Mouse (Mus musculus) limb, embryonic 12.5 days (tissue): ENCODE measurements at regions not wholly inside any gene's neighbourhood (a gene's known extent, or its start where the extent isn't known, plus 50 kb on each side); places are given as distances from the start of the nearest gene placed in this dataset.
A peak's percentile ranks its signal among the peaks of the same experiment; 100 is the strongest.

Source experiments
- ATAC-seq: fragments of 200-750 bp; cut with Nextera tagmentation; 2 replicates; pipeline ENCODE4 v1.8.0; 2017; ENCODE audit warnings: low read depth, moderate TSS enrichment; ENCODE audit not compliant: insufficient number of reproducible peaks, insufficient read depth, low FRiP score, low TSS enrichment
- H3K27ac ChIP-seq: fragments of 300-500 bp; sonication (generic); 2 replicates; pipeline ENCODE4 v1.5.1; 2016; ENCODE audit warnings: mild to moderate bottlenecking, moderate library complexity
- H3K27me3 ChIP-seq: fragments of 300-500 bp; sonication (generic); 2 replicates; pipeline ENCODE4 v1.6.1; 2016; ENCODE audit warnings: mild to moderate bottlenecking, moderate library complexity
- H3K36me3 ChIP-seq: fragments of 300-500 bp; sonication (generic); 2 replicates; pipeline ENCODE4 v1.6.1; 2016; ENCODE audit warnings: mild to moderate bottlenecking, moderate library complexity
- H3K4me1 ChIP-seq: fragments of 300-500 bp; sonication (generic); replicated peaks from 2 replicates; pipeline ENCODE4 v1.6.1; 2016
- H3K4me2 ChIP-seq: fragments of 300-500 bp; sonication (generic); 2 replicates; pipeline ENCODE4 v1.6.1; 2016; ENCODE audit warnings: mild to moderate bottlenecking, moderate library complexity
- H3K4me3 ChIP-seq: fragments of 300-500 bp; sonication (generic); replicated peaks from 2 replicates; pipeline ENCODE4 v1.5.1; 2016; ENCODE audit warnings: mild to moderate bottlenecking
- H3K9ac ChIP-seq: fragments of 300-500 bp; sonication (generic); replicated peaks from 2 replicates; pipeline ENCODE4 v1.6.1; 2016; ENCODE audit warnings: mild to moderate bottlenecking, moderate library complexity
- H3K9me3 ChIP-seq: fragments of 300-500 bp; sonication (generic); 2 replicates; pipeline ENCODE4 v1.6.1; 2016; ENCODE audit warnings: mild to moderate bottlenecking, moderate library complexity
- WGBS: fragments of 180-500 bp; shearing (Covaris S2); methylation state at CpG from one replicate; pipeline ENCODE4 v1.1.7; 2016; 5-methylcytosine and 5-hydroxymethylcytosine counted together

- Histone ChIP-seq H3K4me2 (no peak overlapping the region), H3K27me3 (no peaks in the 10 kb centered on the region), H3K4me1 (no peaks in the 10 kb centered on the region), H3K36me3 (no peaks in the 10 kb centered on the region), H3K9ac (no peak overlapping the region), H3K27ac (no peak overlapping the region), H3K9me3 (no peaks in the 10 kb centered on the region), H3K4me3 (no peak overlapping the region)
- no peak for ATAC-seq
- WGBS, result 74% methylated on average over 5 of the region's 5 CpGs
Measured at GRCm38 (mm10) chr5:85780017-85780416, 285.4 kb downstream of the Cenpc1 start.

GRCm38 (mm10) chr5:85779205-85779604 lies 286.2 kb downstream of the Cenpc1 start:
- ATAC-seq, result no peak

GRCm38 (mm10) chr5:85772660-85773059 lies 292.7 kb downstream of the Cenpc1 start:
- H3K27ac ChIP-seq, result no peak overlapping the region
- H3K27me3 ChIP-seq, result no peaks in the 10 kb centered on the region
- WGBS, result 88% methylated on average over 4 of the region's 4 CpGs
- no peak for ATAC-seq
- no peak overlapping the region for H3K4me3 ChIP-seq
- H3K4me1 ChIP-seq, result no peaks in the 10 kb centered on the region
- no peaks in the 10 kb centered on the region for H3K9me3 ChIP-seq
- H3K9ac ChIP-seq, result no peak overlapping the region
- H3K4me2 ChIP-seq, result no peak overlapping the region
- H3K36me3 ChIP-seq, result no peaks in the 10 kb centered on the region

More at GRCm38 (mm10) chr5:85779205-85779604, 286.2 kb downstream of the Cenpc1 start:
- H3K27me3 ChIP-seq, result no peaks in the 10 kb centered on the region
- H3K27ac ChIP-seq, result no peak overlapping the region
- no peaks in the 10 kb centered on the region for H3K9me3 ChIP-seq
- WGBS, result 58% methylated on average over 4 of the region's 4 CpGs
- H3K4me3 ChIP-seq, result no peak overlapping the region
- no peak overlapping the region for H3K9ac ChIP-seq
- H3K36me3 ChIP-seq, result no peaks in the 10 kb centered on the region
- H3K4me1 ChIP-seq, result no peaks in the 10 kb centered on the region
- H3K4me2 ChIP-seq, result no peak overlapping the region

GRCm38 (mm10) chr5:85772086-85772485 lies 293.3 kb downstream of the Cenpc1 start:
- no peak for ATAC-seq
- Histone ChIP-seq H3K4me1 (no peaks in the 10 kb centered on the region), H3K4me3 (no peak overlapping the region), H3K9me3 (no peaks in the 10 kb centered on the region), H3K27me3 (no peaks in the 10 kb centered on the region), H3K36me3 (no peaks in the 10 kb centered on the region), H3K4me2 (no peak overlapping the region), H3K27ac (no peak overlapping the region), H3K9ac (no peak overlapping the region)
- 74% methylated on average over 4 of the region's 4 CpGs for WGBS

GRCm38 (mm10) chr5:85767157-85767556 lies 298.2 kb downstream of the Cenpc1 start:
- no peak overlapping the region for H3K4me3 ChIP-seq
- H3K9me3 ChIP-seq, result no peaks in the 10 kb centered on the region
- ATAC-seq, result no peak
- H3K4me1 ChIP-seq, result no peaks in the 10 kb centered on the region
- no peak overlapping the region for H3K27ac ChIP-seq
- no peak overlapping the region for H3K4me2 ChIP-seq
- no peaks in the 10 kb centered on the region for H3K36me3 ChIP-seq
- 79% methylated on average over 3 of the region's 3 CpGs for WGBS
- H3K9ac ChIP-seq, result no peak overlapping the region
- no peaks in the 10 kb centered on the region for H3K27me3 ChIP-seq

- whole genome bisulfite sequencing, result 91% methylated on average over 8 of the region's 8 CpGs
- Histone ChIP-seq H3K9ac (no peak overlapping the region), H3K27ac (no peak overlapping the region), H3K4me2 (no peak overlapping the region), H3K4me1 (no peaks in the 10 kb centered on the region), H3K9me3 (no peaks in the 10 kb centered on the region), H3K4me3 (no peak overlapping the region), H3K36me3 (no peaks in the 10 kb centered on the region), H3K27me3 (no peaks in the 10 kb centered on the region)
- ATAC-seq, result no peak
Measured at GRCm38 (mm10) chr5:85756716-85757115, 308.7 kb downstream of the Cenpc1 start.

- H3K4me2 ChIP-seq, result no peak overlapping the region
- H3K4me1 ChIP-seq, result 0 out of 2 replicates have a peak, but pooled peaks cover 2% of the 10 kb centered on the region
- H3K4me3 ChIP-seq, result no peak overlapping the region
- no peaks in the 10 kb centered on the region for H3K36me3 ChIP-seq
- WGBS, result 81% methylated on average over 12 of the region's 12 CpGs
- H3K9me3 ChIP-seq, result no peaks in the 10 kb centered on the region
- no peaks in the 10 kb centered on the region for H3K27me3 ChIP-seq
- no peak overlapping the region for H3K27ac ChIP-seq
- no peak overlapping the region for H3K9ac ChIP-seq
- ATAC-seq, result no peak
Measured at GRCm38 (mm10) chr5:85754227-85754626, 311.2 kb downstream of the Cenpc1 start.

GRCm38 (mm10) chr5:85753109-85753508 lies 312.3 kb downstream of the Cenpc1 start:
- no peak for ATAC-seq
- no peak overlapping the region for H3K4me2 ChIP-seq
- no peaks in the 10 kb centered on the region for H3K27me3 ChIP-seq
- no peak overlapping the region for H3K27ac ChIP-seq
- no peaks in the 10 kb centered on the region for H3K36me3 ChIP-seq
- H3K4me3 ChIP-seq, result no peak overlapping the region
- no peaks in the 10 kb centered on the region for H3K9me3 ChIP-seq
- no peak overlapping the region for H3K9ac ChIP-seq
- 0 out of 2 replicates have a peak, but pooled peaks cover 6% of the 10 kb centered on the region for H3K4me1 ChIP-seq
- 73% methylated on average over 3 of the region's 3 CpGs for WGBS

GRCm38 (mm10) chr5:85751649-85752048 lies 313.7 kb downstream of the Cenpc1 start:
- Histone ChIP-seq H3K36me3 (no peaks in the 10 kb centered on the region), H3K4me2 (no peak overlapping the region), H3K4me3 (no peak overlapping the region), H3K4me1 (0 out of 2 replicates have a peak, but pooled peaks cover 6% of the 10 kb centered on the region), H3K9ac (no peak overlapping the region), H3K27me3 (no peaks in the 10 kb centered on the region), H3K9me3 (no peaks in the 10 kb centered on the region), H3K27ac (no peak overlapping the region)
- 81% methylated on average over 2 of the region's 2 CpGs for WGBS
- no peak for ATAC-seq

GRCm38 (mm10) chr5:85750893-85751292 lies 314.5 kb downstream of the Cenpc1 start:
- Histone ChIP-seq H3K4me3 (no peak overlapping the region), H3K4me2 (no peak overlapping the region), H3K9me3 (no peaks in the 10 kb centered on the region), H3K9ac (no peak overlapping the region), H3K27ac (no peak overlapping the region), H3K4me1 (0 out of 2 replicates have a peak, but pooled peaks cover 6% of the 10 kb centered on the region), H3K27me3 (no peaks in the 10 kb centered on the region), H3K36me3 (no peaks in the 10 kb centered on the region)
- no peak for ATAC-seq
- WGBS, result 67% methylated on average over 1 of the region's 1 CpGs

GRCm38 (mm10) chr5:85729613-85730012 lies 335.8 kb downstream of the Cenpc1 start:
- no peaks in the 10 kb centered on the region for H3K36me3 ChIP-seq
- H3K4me3 ChIP-seq, result no peak overlapping the region
- 52% methylated on average over 3 of the region's 3 CpGs for WGBS
- H3K27me3 ChIP-seq, result no peaks in the 10 kb centered on the region
- H3K27ac ChIP-seq, result no peak overlapping the region
- H3K9me3 ChIP-seq, result no peaks in the 10 kb centered on the region
- no peak overlapping the region for H3K4me2 ChIP-seq
- H3K9ac ChIP-seq, result no peak overlapping the region
- 0 out of 2 replicates have a peak, but pooled peaks cover 3% of the 10 kb centered on the region for H3K4me1 ChIP-seq
- peak; percentile 56; the same call in 1 of the 2 replicates for ATAC-seq

- Histone ChIP-seq H3K9ac (no peak overlapping the region), H3K4me3 (no peak overlapping the region), H3K36me3 (no peaks in the 10 kb centered on the region), H3K9me3 (no peaks in the 10 kb centered on the region), H3K4me1 (peaks cover 7% of the 10 kb centered on the region), H3K27me3 (no peaks in the 10 kb centered on the region), H3K4me2 (no peak overlapping the region), H3K27ac (no peak overlapping the region)
- WGBS, result 26% methylated on average over 9 of the region's 9 CpGs
- ATAC-seq, result no peak
Measured at GRCm38 (mm10) chr5:85707345-85707744, 358.0 kb downstream of the Cenpc1 start.
